Mouse (Mus musculus) brain, embryonic 18.5 days (tissue): ENCODE data around the gene AI481877.

ENCODE experiments used
- DNase-seq: peaks from one replicate; pipeline ENCODE4 v3.0.0-alpha.2; 2012; ENCODE audit warnings: low read depth, low spot score

AI481877 gene

DNA sequence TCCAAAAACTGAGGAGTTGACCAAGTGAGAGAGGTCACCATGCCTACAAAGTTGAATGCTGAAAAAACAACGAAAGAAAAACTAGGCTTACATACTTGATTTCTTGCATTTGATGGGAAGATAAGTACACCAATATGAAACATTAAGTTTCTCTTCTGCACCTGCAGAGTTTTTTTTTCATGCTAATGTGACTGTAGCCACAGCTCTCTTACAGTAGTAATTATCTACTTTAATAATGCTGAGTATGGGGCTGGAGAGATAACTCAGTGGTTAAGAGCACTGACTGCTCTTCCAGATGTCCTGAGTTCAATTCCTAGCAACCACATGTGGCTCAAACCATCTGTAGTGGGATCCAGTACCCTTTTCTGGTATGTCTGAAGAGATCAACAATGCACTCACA is 13.7 kb downstream of the AI481877 start:
- DNase-seq, result no peak

- no peak for DNase-seq
These were observed 15.2 kb downstream of the AI481877 start for GRCm38 (mm10) chr4:59123557-59123956.

- no peak for DNase-seq
These were observed 20.9 kb downstream of the AI481877 start for GRCm38 (mm10) chr4:59117644-59118495.

- DNase-seq, result no peak
These were observed 30.1 kb downstream of the AI481877 start for GRCm38 (mm10) chr4:59108721-59109120.

GRCm38 (mm10) chr4:59107886-59108285 is 30.9 kb downstream of the AI481877 start:
- no peak for DNase-seq

GRCm38 (mm10) chr4:59106661-59107060 is 32.1 kb downstream of the AI481877 start:
- no peak for DNase-seq

- no peak for DNase-seq
These were observed 34.6 kb downstream of the AI481877 start for GRCm38 (mm10) chr4:59104166-59104565.

DNA sequence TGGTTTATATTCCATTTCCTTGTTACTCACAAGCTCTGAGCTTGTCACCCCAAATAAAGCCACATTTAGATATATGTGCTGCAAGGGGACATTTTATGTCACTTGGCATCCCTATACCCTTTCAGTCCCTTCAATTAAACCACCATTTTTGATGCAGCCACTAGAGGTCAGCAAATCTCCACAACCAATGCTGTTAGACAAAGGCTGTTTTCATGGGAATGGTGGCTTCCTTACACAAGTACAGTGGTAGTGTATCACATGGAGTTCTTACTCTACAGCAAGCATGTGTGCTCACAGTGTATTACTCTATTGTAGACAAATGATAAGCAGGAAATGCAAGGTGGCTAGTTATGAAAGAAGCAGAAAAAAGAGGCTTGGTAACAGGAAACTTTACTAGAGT is 42.4 kb downstream of the AI481877 start:
- peak; percentile 65 for DNase-seq

GRCm38 (mm10) chr4:59089391-59089790 is 49.4 kb downstream of the AI481877 start:
- no peak for DNase-seq

GRCm38 (mm10) chr4:59083430-59083829 is 55.4 kb downstream of the AI481877 start:
- DNase-seq, result no peak

- no peak for DNase-seq
These were observed 69.5 kb downstream of the AI481877 start for GRCm38 (mm10) chr4:59069276-59069675.

GRCm38 (mm10) chr4:59062526-59062925 is 76.3 kb downstream of the AI481877 start:
- DNase-seq, result no peak

- no peak for DNase-seq
These were observed 80.9 kb downstream of the AI481877 start for GRCm38 (mm10) chr4:59057929-59058328.

DNA sequence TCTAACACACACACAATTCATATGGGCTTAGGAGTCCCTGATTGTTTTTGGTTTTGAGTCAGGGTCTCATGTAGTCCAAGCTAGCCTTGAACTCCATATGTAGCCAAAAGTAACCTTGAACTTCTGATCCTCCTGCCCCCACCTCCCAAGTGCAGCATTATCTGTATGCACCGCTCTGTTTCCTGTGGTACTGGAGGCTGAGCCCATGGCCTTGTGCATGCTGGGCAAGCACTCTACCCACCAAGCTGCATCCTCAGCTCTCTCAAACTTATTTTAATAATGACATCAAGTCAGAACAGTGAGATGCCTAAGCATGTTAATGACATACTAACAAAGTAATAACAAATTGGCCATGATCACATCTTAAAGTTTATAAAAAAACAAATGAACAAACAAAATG is 87.7 kb downstream of the AI481877 start:
- DNase-seq, result no peak

DNA sequence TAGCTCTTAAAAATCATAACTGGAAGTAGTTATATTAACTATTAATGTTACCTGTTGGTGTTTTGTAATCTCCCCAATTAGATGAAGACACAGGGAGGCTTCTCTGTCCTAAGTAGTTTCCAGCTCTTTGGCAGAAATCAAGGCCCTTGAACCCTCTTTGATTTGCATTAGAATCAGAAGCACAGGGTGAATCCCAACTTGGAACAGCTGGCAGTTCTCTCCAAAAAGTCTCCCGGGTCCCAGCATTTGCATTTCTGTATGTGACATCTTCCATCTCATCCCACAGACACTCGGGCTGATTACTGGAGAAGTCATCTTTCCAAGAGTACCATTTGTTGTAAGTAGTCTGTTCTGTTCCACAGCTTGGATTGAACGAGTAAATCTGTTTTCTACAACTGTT is 91.6 kb downstream of the AI481877 start:
- no peak for DNase-seq

DNA sequence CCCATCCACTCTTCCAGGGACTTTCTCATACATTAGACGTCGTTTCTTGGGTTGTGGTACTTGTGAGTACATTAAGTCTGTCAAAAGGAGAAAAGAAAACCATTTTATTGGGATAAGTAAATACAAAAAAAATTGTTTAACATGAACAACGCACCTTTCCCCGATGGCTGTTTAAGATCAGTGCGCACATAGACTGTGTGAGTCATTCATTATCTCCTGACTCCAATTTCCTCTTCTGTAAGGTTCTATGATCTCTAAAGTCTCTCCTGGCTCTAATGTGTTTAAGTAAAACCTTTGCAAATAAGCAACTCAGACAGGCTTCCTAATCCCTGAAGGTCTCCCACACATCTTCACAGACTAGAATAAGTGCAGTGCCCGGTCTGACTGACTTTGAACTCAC is 94.9 kb downstream of the AI481877 start:
- no peak for DNase-seq

- DNase-seq, result no peak
These were observed 95.7 kb downstream of the AI481877 start for GRCm38 (mm10) chr4:59043074-59043473.

GRCm38 (mm10) chr4:59040397-59041287 is 98.1 kb downstream of the AI481877 start:
- DNase-seq, result no peak

GRCm38 (mm10) chr4:59037525-59037924 is 101.3 kb downstream of the AI481877 start:
- DNase-seq, result no peak

- DNase-seq, result no peak
These were observed 102.2 kb downstream of the AI481877 start for GRCm38 (mm10) chr4:59036490-59037127.

- DNase-seq, result no peak
These were observed 102.9 kb downstream of the AI481877 start for GRCm38 (mm10) chr4:59035786-59036350.
